Mouse (Mus musculus): ENCODE data around the gene Rhof.

Gene Rhof

DNA sequence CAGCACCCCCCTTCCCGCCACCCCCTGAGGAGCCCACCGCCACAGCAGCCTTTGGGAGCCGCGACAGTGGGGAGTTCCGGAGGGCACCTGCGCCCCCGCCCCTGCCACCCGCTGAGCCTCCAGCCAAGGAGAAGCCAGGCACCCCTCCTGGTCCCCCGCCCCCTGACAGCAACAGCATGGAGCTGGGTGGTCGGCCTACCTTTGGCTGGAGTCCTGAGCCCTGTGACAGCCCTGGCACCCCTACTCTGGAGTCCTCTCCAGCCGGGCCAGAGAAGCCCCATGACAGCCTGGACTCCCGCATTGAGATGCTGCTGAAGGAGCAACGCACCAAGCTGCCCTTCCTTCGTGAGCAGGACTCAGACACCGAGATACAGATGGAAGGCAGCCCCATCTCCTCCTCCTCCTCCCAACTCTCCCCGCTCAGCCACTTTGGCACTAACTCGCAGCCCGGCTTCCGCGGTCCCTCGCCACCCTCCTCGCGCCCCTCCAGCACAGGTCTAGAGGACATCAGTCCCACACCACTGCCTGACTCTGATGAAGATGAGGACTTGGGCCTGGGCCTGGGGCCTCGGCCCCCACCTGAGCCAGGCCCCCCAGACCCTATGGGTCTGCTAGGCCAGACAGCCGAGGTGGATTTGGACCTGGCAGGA lies 15.7 kb upstream of the Rhof start:
- DNase-seq (ENCODE audit: low spot score): no peak

- DNase-seq (ENCODE audit: low spot score): no peak
These were observed 15.1 kb upstream of the Rhof start for GRCm38 (mm10) chr5:123147569-123147968.

DNA sequence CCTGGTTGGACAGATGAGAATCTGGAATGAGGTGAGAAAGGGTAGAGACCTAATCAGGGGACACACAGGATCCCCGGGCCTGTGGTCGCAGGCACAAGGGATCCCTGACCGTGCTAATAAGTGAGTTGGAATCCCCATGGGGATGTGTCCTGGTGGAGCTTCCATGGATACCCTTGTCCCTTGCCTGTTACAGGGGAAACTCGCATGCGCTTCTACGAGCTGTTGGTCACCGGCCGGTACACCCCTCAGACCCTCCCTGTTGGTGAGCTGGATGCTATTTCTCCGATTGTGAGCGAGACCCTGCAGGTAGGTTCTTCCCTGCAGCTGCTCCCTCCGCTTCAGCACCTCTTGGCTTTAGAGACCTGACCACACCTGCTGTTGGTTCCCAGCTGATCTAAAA lies 13.9 kb upstream of the Rhof start:
- no peak for DNase-seq (ENCODE audit: low spot score)

DNA sequence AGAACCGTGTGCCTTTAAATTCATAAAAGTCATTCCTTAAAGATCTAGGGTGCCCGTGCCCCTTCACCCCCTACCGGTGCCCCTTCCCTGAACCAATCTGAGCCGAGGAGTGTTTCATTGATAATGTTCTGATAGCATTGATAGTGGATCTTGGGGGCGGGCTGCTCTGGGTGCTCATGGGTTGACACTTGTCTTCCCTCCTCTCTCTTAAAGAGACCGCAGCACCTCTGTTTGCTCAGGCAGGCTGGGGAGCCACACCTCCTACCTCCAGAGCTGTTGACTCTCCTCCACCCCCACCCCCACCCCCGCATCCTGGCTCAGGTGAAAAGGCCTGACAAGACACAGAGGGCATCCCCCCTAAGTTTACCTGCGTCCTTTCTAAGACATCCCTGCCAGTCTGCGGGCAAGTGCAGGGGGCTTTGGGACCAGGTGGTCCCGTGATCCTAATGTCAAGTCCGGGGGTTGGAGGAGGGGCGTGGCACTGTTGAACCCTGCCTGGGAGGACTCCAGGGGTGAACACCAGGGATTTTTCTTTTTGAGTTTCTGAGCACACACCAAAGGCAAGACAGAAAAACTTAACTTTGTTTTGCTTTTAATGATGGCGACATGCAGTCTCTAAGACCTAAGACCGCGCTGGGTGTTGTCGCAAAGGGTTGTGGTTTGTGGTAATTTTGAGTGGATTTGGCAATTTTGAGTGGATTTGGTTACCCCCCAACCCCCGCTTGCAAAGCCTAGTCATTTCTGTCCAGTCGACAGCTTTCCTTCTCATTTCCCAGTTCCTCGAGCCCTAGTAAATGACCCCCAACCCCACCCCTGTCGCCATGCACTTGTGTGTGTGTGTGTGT lies 12.5 kb upstream of the Rhof start:
- no peak for DNase-seq (ENCODE audit: low spot score)

DNA sequence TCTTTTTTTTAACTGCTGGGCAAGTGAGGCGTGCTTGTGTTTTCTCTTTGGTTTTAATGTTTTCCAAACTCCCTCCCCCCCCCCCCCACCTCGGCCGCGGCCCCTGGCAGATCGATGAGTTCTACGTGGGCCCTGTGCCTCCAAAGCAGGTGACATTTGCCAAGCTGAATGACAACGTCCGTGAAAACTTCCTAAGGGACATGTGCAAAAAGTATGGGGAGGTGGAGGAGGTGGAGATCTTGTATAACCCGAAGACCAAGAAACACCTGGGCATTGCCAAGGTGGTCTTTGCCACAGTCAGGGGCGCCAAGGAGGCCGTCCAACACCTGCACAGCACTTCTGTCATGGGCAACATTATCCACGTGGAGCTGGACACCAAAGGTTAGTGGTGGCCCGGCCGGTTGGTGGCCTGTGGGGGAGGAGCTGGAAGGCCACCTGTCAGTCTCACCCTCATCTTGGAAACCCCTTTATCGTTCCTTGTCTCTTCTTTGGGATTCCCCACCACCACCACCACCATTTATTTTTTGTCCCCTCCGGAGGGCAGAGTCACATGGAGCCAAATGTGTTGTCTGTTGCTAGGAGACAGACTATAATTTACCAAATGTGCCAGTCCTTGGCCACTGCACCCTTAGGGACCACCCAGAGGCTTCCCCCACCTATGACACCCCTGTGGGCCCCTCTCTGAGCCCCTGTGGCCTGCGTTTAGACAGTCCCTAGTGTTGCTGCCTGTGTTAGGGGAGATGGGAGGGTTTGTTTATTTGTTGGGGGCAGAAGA lies 11.7 kb upstream of the Rhof start:
- DNase-seq (ENCODE audit: low spot score): peak; percentile 41

DNA sequence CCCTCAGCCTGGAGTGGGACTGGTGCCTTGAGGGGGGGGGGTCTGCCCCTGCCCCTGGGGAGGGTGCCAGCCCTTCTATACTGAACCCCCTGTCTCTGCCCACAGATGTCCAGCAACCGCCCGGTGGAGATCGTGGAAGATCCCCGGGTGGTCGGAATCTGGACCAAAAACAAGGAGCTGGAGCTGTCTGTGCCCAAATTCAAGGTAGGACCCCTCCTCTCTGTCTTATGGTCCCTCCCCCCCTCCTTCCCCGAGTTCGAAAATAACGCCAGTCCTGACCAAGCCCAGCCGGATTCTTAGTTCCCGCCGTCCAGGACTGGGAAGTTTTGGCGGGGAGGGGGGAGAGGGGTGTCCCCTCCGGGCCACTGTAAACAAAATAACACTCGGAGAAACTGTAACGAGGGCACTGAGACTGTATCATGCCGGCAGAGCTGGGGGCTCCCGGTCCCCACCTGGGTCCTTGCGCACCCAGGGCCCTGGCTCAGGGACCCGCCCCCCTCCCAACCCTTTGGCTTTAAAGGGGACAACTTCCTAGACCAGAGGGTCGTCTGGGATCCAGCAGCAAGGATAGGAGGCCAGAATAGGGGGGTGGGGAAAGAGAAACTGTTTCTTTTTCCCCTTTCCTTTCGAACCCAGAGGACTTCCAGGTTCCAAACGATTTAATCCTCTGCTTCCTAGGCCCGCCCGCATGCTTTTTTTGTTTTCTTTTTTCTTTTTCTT lies 10.9 kb upstream of the Rhof start:
- DNase-seq (ENCODE audit: low spot score): peak; percentile 76

DNA sequence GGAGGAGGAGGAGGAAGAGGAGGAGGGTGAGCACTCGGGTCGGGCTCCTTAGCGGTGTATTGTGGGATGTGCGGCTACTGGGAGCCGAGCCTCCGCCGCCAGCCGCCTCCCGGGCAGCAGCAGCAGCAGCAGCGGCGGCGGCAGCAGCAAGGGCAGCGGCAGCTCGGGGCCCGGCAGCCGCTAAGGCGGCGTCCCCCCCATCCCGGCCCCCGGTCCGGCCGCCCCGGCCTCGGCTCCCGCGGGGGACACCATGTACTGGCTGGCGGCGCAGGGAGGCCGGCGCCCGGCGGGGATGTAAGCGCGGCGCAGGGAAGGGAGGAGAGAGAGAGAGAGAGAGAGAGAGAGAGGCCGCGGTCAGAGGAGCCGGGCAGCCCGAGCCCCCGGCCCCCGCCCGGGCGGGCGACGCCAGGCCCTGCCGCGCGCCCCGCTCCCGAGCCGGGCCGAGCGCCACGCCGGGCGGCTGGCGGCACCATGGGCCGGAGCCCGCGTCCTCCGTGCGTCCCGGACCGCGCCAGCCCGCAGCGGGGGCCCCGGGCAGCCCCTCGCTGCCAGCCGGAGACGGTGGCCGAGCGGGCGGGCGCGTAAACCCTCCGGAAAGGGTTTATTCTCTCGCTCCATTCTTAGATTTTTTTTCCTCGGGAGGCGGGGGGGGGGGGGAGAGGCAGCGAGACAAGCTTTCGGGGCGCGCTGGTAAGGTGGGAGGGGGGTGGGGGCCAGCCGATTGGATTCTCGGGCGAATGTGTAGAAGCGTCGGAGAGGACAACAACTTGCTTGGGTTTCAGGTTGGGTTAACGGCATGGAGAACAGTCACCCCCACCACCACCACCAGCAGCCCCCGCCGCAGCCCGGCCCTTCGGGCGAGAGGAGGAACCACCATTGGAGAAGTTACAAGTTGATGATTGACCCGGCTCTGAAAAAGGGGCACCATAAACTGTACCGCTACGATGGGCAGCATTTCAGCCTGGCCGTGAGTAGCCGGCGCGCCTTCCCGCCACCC lies 10.0 kb upstream of the Rhof start, which contains the start of gene Setd1b:
Gene Setd1b (plus strand): TSS at position 33 of the 997 bp plus-strand sequence.
- DNase-seq (ENCODE audit: low spot score): peak; percentile 76

DNA sequence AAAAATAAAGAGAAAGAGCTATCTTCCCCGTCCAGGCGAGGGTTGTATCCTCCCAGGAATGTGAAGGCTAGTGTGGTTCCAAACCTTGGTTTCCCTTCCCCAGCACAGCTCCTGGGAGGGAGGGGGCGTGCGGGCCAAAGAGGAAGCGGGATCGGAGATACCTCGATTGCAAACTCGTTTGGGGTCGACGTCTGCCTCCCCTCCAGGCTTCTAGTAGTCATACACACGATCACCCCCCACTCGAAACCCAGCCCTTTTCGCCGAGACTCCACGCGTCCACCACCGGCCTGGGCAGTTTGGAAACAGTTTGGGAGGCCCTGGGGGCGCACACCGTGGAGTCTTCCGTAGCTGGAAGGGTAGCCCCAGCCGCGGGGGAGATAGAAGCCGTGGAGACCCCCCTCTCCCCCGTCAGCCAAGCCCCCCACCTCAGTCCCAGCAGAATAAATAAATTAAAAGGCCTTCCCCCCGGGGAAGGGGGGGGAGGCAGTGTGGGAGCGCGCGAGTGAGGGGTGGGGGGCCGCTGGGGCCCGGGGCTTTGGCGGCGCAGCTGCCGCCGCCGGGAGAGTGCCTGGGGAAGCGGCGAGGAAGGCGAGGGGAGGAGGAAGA lies 9.2 kb upstream of the Rhof start:
- DNase-seq (ENCODE audit: low spot score): peak; percentile 77

DNA sequence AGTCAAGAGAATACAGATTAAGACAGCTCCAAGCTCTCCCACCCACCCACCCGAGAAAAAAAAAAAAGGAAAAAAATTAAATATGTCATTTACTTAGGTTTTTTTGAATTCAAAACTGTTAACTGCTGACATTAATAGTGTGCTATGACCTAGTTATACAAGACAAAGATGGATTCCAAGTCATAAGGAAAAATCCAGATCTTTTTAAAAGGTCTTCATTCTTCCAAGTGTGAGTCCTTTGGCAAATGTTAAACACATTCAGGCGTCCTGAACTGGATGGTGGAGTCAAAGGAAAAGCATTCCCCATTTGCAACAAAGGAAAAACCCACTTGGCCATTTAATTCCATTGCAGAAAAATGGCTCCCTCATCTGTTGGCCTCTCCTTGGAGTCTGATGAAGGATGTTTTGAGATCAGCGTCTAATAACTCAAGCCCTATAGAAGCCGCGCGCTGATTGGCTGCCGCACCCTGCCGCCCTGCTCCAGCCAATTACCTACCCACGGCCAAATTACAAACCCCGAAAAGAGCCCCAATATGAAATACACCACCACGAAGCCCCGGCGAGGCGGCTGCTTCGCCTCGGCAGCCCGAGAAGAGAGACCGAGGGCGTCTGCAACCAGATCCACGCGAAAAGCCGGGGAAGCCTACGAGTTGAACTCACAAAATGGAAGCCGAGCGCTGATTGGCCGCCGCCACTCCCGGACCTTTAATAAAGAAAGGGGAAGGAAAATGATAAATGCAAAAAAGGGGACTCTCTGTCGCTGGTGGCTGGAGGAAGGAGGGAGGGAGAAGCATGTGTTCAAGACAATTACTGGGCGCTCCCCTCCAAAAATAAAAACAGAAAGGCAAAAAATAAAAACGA lies 8.4 kb upstream of the Rhof start:
- peak; percentile 97 for DNase-seq (ENCODE audit: low spot score)

DNA sequence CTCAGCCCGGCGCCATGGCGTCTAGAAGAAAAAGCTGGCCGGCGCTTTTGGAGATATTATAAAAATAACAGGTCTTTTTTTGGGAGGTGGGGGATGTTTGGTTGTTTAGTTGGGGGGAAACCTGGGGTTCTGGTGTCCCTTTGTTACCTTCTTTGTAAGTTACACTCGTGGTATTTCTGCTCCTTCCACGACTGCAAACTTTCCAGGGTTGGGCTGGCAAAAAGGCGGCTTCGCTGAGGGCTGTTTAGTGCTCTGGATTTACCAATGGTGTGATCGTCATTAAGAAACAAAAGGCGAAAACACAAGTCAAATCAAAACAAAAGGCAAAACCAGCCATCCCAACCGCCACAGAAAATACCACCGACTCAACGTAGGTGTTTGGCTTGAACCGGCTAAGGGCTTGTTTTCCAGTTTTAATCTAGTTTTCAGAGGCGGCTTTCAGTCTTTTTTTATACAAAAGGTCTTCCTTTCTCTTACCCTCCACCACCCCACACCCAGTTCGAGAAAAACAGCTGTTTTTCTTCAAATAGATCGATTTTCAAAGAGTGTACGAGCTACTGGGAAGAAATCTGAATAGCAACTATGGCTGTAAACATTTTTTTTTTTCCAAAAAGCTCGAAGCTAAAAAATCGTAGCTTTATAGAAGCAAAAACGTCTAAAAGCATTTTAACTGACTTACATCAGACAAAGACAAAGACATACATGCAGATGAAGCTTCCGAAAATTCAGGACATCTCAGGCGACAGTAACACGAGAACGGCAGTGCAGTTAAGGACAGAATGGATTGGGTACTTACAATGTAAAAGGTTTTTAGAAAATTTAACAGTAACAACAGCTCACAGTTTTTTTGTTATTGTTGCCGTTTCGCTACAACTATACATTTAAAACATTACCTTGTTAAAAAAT lies 7.5 kb upstream of the Rhof start:
- peak; percentile 69 for DNase-seq (ENCODE audit: low spot score)

GRCm38 (mm10) chr5:123138953-123139721 lies 6.6 kb upstream of the Rhof start:
- DNase-seq (ENCODE audit: low spot score): peak; percentile 82

DNA sequence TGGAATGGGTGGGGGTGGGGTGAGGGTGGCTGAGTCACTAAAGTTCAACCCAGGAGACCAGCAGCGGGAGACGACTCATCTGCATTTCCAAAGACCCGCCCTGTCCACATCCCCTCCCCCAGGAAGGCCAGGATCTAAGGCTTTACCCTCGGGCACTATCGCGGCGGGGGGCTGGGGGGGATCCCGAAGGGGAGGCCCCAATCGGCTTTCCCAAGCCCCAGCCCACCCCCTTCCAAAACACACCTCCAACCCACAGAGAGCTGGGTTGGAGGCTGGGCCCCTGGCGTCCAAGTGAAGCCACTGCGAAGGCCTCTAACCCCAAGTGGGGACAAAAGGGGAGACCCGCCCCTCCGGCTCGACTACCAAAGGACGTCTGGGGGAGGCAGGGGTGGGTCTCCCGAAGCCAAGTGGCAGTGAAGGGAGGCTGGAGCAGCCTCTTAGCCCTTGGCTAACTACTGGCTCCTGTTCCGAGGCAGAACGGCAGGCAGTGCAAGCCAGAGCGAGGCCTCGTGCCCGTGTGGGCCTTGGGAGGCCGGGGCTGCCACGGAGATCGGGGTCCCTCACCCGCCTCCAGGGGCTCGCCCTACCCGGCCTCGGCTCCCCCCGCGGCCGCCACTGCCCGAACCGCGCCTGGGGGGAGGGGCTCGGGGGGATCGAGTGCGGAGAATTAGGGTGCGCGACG lies 5.9 kb upstream of the Rhof start:
- DNase-seq (ENCODE audit: low spot score): peak; percentile 94

DNA sequence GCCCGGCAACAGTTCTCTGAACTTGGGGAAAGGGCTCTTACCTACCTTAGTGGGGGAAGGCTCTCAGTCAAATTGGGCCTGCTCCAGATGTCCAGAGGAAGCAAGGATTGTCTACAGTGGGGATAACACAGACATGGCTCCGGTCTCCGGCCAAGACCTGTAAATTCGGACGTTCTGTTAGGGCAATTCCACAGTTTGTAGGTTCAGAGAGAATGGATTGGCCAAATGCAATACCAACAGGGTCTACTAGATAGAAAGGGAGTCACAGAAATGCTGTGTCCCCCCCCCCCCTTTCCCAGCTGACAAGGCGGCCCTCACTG lies 5.4 kb upstream of the Rhof start:
- DNase-seq (ENCODE audit: low spot score): no peak

- peak; percentile 83 for DNase-seq (ENCODE audit: low spot score)
These were observed 4.8 kb upstream of the Rhof start for GRCm38 (mm10) chr5:123137044-123137909.

GRCm38 (mm10) chr5:123136361-123137043 lies 4.0 kb upstream of the Rhof start:
- peak; percentile 85 for DNase-seq (ENCODE audit: low spot score)

All from embryo, embryonic 10.5 days (tissue).